Mouse (Mus musculus) embryonic stem cell, embryonic (primary cell): Measurements from ENCODE around the gene Pde4a.

ENCODE experiments used
- CTCF ChIA-PET, 4 experiments: fragments of 300-600 bp in 2 of 4; fragments of 350-600 bp in 2 of 4; sonication (Branson Sonifier 250); formaldehyde crosslinking; loops; one replicate each; lab custom pipeline; 2022; ENCODE audit warnings: inconsistent platforms in 2 of 4; lab: Charles Lee
- POLR2A ChIA-PET, 4 experiments: fragments of 300-600 bp in 2 of 4; fragments of 350-600 bp in 2 of 4; sonication (Branson Sonifier 250); formaldehyde crosslinking; loops; one replicate each; lab custom pipeline; 2022; ENCODE audit warnings: antibody characterized with exemption in 4 of 4, inconsistent platforms in 1 of 4; lab: Charles Lee

The Pde4a gene

GRCm38 (mm10) chr9:21137229-21137628, 28.3 kb upstream of the Pde4a start:
- ChIA-PET POLR2A (interaction anchor here (0.6 to 9.8 kb wide), 42 partner anchors 9 to 279 kb away, joined by 3 to 52 read pairs (median 4); partner anchors contain the start of genes Eif3g (in 2 of the 4), Fdx1l (in 2 of the 4), Gm38431 (in 2 of the 4) and Raver1 (in 2 of the 4)), CTCF (interaction anchor here (0.5 to 2.1 kb wide), 59 partner anchors 9 to 1422 kb away, joined by 3 to 16 read pairs (median 4); partner anchors contain the start of genes Eif3g (in 2 of the 4), Gm38431 (in 1 of the 4), Icam1 (in 1 of the 4) and Raver1 (in 1 of the 4))

- ChIA-PET CTCF (interaction anchor here in 3 of 4 experiments (0.6 to 0.8 kb wide), 4 partner anchors 12 to 127 kb away, joined by 3 to 4 read pairs (median 3); partner anchors contain the start of gene Atg4d (in 1 of the 3)), POLR2A (interaction anchor here in 3 of 4 experiments (0.6 to 9.8 kb wide), 14 partner anchors 8 to 247 kb away, joined by 3 to 52 read pairs (median 5); partner anchors contain the start of genes Gm38431 (in 2 of the 3), Raver1 (in 2 of the 3), Eif3g (in 1 of the 3) and Fdx1l (in 1 of the 3))
Observed at GRCm38 (mm10) chr9:21138386-21138785, 27.1 kb upstream of the Pde4a start.

- ChIA-PET CTCF (interaction anchor here in 1 of 4 experiments (0.6 kb wide), 1 partner anchor 27 kb away, joined by 4 read pairs; no protein-coding TSS in a partner anchor), POLR2A (interaction anchor here in 3 of 4 experiments (0.8 to 9.8 kb wide), 12 partner anchors 11 to 264 kb away, joined by 3 to 52 read pairs (median 4); partner anchors contain the start of genes Gm38431 (in 2 of the 3), Raver1 (in 2 of the 3) and Tyk2 (in 1 of the 3))
Observed at GRCm38 (mm10) chr9:21141922-21142321, 23.6 kb upstream of the Pde4a start.

GRCm38 (mm10) chr9:21144361-21144760, 21.2 kb upstream of the Pde4a start:
- CTCF ChIA-PET = interaction anchor here in 2 of 4 experiments (0.6 to 1.7 kb wide), 3 partner anchors 11 to 115 kb away, joined by 3 read pairs; partner anchors contain the start of gene Icam4 (in 1 of the 2)
- POLR2A ChIA-PET = interaction anchor here in 1 of 4 experiments (0.9 to 1.4 kb wide), 2 partner anchors 13 to 113 kb away, joined by 3 read pairs; partner anchors contain the start of genes Icam5 and Tyk2

GRCm38 (mm10) chr9:21145431-21145830, 20.1 kb upstream of the Pde4a start:
- ChIA-PET POLR2A (interaction anchor here in 2 of 4 experiments (0.6 to 2.0 kb wide), 13 partner anchors 8 to 400 kb away, joined by 3 to 11 read pairs (median 4); partner anchors contain the start of genes Gm38431 (in 2 of the 2), Raver1 (in 2 of the 2), Icam1 (in 1 of the 2) and Icam5 (in 1 of the 2)), CTCF (interaction anchor here in 2 of 4 experiments (0.6 to 1.7 kb wide), 5 partner anchors 8 to 275 kb away, joined by 3 to 6 read pairs (median 3); partner anchors contain the start of gene Icam4 (in 1 of the 2))

DNA sequence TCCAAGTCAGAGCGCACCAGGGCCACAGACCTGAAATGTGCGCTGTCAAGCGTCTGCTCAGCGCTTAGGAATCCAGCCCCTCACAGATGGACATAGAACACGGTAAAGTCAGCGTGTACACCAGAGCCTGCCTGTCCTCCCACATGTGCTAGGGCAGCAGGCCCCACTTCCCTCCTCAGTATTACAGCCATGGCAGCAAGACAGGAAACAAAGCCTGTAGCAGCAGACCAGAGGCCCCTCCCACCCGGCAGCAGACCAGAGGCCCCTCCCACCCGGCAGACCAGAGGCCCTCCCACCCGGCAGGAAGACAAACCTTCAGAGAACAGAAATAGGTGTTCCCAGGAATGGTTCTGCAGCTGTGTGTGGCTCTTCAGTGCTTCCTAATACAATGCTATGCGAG, 18.8 kb upstream of the Pde4a start:
- ChIA-PET POLR2A (interaction anchor here in 3 of 4 experiments (0.6 to 2.0 kb wide), 5 partner anchors 10 to 399 kb away, joined by 3 to 11 read pairs (median 6); partner anchors contain the start of genes Gm38431 (in 2 of the 3), Raver1 (in 2 of the 3) and Icam1 (in 1 of the 3)), CTCF (interaction anchor here in 3 of 4 experiments (0.9 to 1.5 kb wide), 4 partner anchors 9 to 76 kb away, joined by 3 to 5 read pairs (median 3); no protein-coding TSS in a partner anchor)

GRCm38 (mm10) chr9:21148427-21148826, 17.1 kb upstream of the Pde4a start:
- POLR2A ChIA-PET = interaction anchor here in 3 of 4 experiments (0.6 to 1.1 kb wide), 8 partner anchors 18 to 169 kb away, joined by 3 to 4 read pairs (median 3); partner anchors contain the start of genes Gm38431 (in 2 of the 3), Raver1 (in 2 of the 3) and Pde4a (in 1 of the 3)
- CTCF ChIA-PET = interaction anchor here in 1 of 4 experiments (0.6 kb wide), 1 partner anchor 11 kb away, joined by 3 read pairs; no protein-coding TSS in a partner anchor

DNA sequence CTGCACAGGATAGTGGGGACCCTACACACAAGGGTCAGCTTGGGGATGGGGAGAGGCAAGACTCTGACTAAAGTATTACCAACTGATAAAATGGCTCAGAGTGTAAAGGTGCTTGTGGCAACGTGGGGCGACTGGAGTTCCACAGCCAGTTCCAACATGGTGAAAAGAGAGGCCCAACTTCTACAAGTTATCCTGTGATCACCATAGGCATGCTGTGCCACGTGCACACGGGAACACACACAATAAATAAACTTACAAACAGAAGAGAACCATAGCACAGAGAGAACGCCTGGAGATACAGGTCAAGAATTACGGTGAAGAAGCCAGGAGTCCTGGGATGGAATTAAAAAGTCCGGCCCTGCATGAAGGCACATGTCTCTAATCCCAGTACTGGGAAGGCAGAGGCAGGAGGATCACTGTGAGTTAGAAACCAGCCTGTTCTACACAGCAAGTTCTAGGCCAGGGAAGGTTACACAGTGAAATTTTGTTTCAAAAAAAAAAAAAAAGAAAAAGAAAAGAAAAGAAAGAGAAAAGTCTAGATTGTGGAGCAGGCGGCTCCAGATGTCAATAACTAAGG, 16.3 kb upstream of the Pde4a start:
- POLR2A ChIA-PET = interaction anchor here in 1 of 4 experiments (0.7 to 1.1 kb wide), 2 partner anchors 17 to 170 kb away, joined by 3 to 4 read pairs; partner anchors contain the start of gene Pde4a
- CTCF ChIA-PET = no interaction called here

- ChIA-PET POLR2A (interaction anchor here in 2 of 4 experiments (0.6 to 0.8 kb wide), 2 partner anchors 50 to 58 kb away, joined by 3 to 5 read pairs; partner anchors contain the start of genes Gm38431 (in 1 of the 2) and Raver1 (in 1 of the 2)), CTCF (no interaction called here)
Observed at GRCm38 (mm10) chr9:21149654-21150419, 15.7 kb upstream of the Pde4a start, which contains the start of gene Cdc37. Cdc37 (minus strand) TSS chr9:21149982.

- ChIA-PET CTCF (interaction anchor here in 3 of 4 experiments (0.5 to 3.3 kb wide), 15 partner anchors 9 to 275 kb away, joined by 3 to 25 read pairs (median 3); no protein-coding TSS in a partner anchor), POLR2A (interaction anchor here (0.6 to 3.0 kb wide), 13 partner anchors 9 to 580 kb away, joined by 3 to 18 read pairs (median 3); partner anchors contain the start of genes Cdkn2d (in 1 of the 4), Gm38431 (in 1 of the 4), Pde4a (in 1 of the 4) and Raver1 (in 1 of the 4))
Observed at GRCm38 (mm10) chr9:21152715-21153114, 12.8 kb upstream of the Pde4a start.

- CTCF ChIA-PET = interaction anchor here (0.5 to 3.3 kb wide), 23 partner anchors 8 to 313 kb away, joined by 3 to 25 read pairs (median 3); partner anchors contain the start of genes Icam4 (in 1 of the 4) and Pde4a (in 1 of the 4)
Observed at GRCm38 (mm10) chr9:21153331-21153730, 12.2 kb upstream of the Pde4a start.

DNA sequence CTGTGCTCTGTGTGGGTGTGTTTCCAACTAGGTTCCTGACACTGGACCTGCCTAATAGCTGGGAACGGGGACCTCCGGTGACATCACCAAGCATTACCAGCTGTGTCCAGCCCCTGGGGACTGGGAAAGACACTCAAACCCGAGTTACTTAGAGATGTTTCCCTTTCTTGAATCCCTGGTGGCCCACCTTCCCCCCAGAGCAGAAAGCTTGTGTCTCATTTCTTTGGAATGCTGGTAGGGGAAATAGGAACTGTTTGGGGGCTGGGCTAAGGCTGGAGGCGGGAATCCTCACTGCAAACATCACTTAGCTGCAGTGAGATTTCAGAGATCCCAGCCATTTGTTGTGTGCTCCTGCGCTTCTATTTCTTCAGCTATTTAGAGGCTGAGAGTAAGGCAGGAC, 11.7 kb upstream of the Pde4a start:
- ChIA-PET CTCF (interaction anchor here in 3 of 4 experiments (0.7 to 3.3 kb wide), 19 partner anchors 8 to 312 kb away, joined by 3 to 25 read pairs (median 3); partner anchors contain the start of genes Icam4 (in 1 of the 3) and Pde4a (in 1 of the 3)), POLR2A (interaction anchor here in 2 of 4 experiments (0.8 to 3.0 kb wide), 20 partner anchors 11 to 512 kb away, joined by 3 to 18 read pairs (median 3); partner anchors contain the start of genes Cdkn2d (in 1 of the 2), Gm38431 (in 1 of the 2), Pde4a (in 1 of the 2) and Raver1 (in 1 of the 2))

More at GRCm38 (mm10) chr9:21153331-21153730, 12.2 kb upstream of the Pde4a start:
- POLR2A ChIA-PET = interaction anchor here in 3 of 4 experiments (0.8 to 3.0 kb wide), 21 partner anchors 11 to 511 kb away, joined by 3 to 18 read pairs (median 3); partner anchors contain the start of genes Pde4a (in 2 of the 3), Cdkn2d (in 1 of the 3), Gm38431 (in 1 of the 3) and Raver1 (in 1 of the 3)

GRCm38 (mm10) chr9:21154787-21155186, 10.7 kb upstream of the Pde4a start:
- ChIA-PET CTCF (interaction anchor here in 2 of 4 experiments (1.1 to 2.9 kb wide), 2 partner anchors 13 to 202 kb away, joined by 4 to 8 read pairs; no protein-coding TSS in a partner anchor), POLR2A (interaction anchor here in 2 of 4 experiments (1.4 to 3.0 kb wide), 4 partner anchors 17 to 212 kb away, joined by 3 to 18 read pairs (median 3); partner anchors contain the start of genes Gm38431 (in 1 of the 2) and Raver1 (in 1 of the 2))

- POLR2A ChIA-PET = interaction anchor here in 3 of 4 experiments (0.6 to 3.4 kb wide), 44 partner anchors 9 to 563 kb away, joined by 3 to 20 read pairs (median 4); partner anchors contain the start of genes Gm38431 (in 3 of the 3), Raver1 (in 3 of the 3), Cdkn2d (in 2 of the 3) and Icam1 (in 2 of the 3)
- CTCF ChIA-PET = interaction anchor here (0.6 to 2.2 kb wide), 62 partner anchors 7 to 421 kb away, joined by 3 to 27 read pairs (median 4); partner anchors contain the start of genes Cdkn2d (in 2 of the 4), Icam4 (in 1 of the 4), Icam5 (in 1 of the 4) and Qtrt1 (in 1 of the 4)
Observed at GRCm38 (mm10) chr9:21161209-21161909, 4.2 kb upstream of the Pde4a start.
